Comparison of ENCODE assay signal across 28 mouse cellular contexts in the genomic region with DNA sequence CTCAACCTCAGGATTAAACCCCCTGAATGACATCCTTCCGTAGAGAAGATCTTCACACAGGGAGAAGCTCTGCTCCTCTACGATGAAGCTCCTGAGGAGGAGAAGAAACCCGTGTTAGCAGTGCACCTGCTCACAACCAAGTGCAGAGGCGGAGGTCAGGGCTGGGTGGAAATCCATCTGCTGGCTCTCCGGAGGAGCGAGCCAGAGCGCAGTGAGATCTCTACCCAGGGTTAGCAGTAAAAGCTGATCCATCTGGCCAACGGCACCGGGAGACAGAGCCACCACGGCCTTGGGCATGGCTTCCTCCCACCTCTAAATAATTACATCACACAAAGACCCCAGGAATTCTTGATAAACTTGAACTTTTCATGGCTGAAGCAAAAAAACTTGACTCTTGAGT. TPM values are rescaled to one million over a fixed set of nuclear protein-coding genes. Genes with fewer than 3 reads are reported as not detected.
DNase-seq lines count a peak whose midpoint lies in the region; ATAC-seq and TF ChIP-seq lines count a peak whose summit lies in the region.
"Had no signal": no experiment of that assay in that cellular context is flagged by ENCODE, and none has a peak within 500 bp of the region (broad histone marks: within the 10 kb centered on the region; RNA-seq: fewer than 3 reads in every experiment).

No protein-coding gene starts in this region.

- H3K9ac ChIP-seq in hindbrain, embryonic 15.5 days = no peak overlapping the region
- no peak overlapping the region for H3K9ac ChIP-seq in hindbrain, embryonic 13.5 days
- H3K9ac ChIP-seq: embryonic facial prominence, embryonic 13.5 days; forebrain, embryonic 12.5 days; heart, embryonic 12.5 days; intestine, embryonic 15.5 days; limb, embryonic 12.5 days; liver, embryonic 13.5 days; midbrain, embryonic 12.5 days had no signal

- peaks cover 8% of the 10 kb centered on the region; the same call in 1 of the 2 replicates for H3K4me1 ChIP-seq in hindbrain, embryonic 15.5 days (replicated peaks)
- H3K4me1 ChIP-seq in hindbrain, embryonic 13.5 days (replicated peaks) = peaks cover 16% of the 10 kb centered on the region; the same call in 1 of the 2 replicates
- H3K4me1 ChIP-seq in cerebellum, adult 2 months (ENCODE audit: control insufficient read depth, insufficient read depth, low read length) = peaks cover 12% of the 10 kb centered on the region
- H3K4me1 ChIP-seq: heart, embryonic 12.5 days had no signal

- peaks cover 20% of the 10 kb centered on the region for H3K36me3 ChIP-seq in hindbrain, embryonic 15.5 days
- peaks cover 72% of the 10 kb centered on the region for H3K36me3 ChIP-seq in hindbrain, embryonic 13.5 days

- DNase-seq in cerebellum, adult 11 months = peak; percentile 48
- peak; percentile 58 to 73 for DNase-seq in cerebellum, adult 2 months
- peak; percentile 62 to 69 for DNase-seq in cerebellum, postnatal 25 days
- DNase-seq in spleen, postnatal 36 days (ENCODE audit: low spot score in 2 of 2) = no peak
- DNase-seq in spleen, postnatal 4 days (ENCODE audit: low spot score in 2 of 2) = no peak
- DNase-seq: adrenal gland, adult 8-10 months; embryo, embryonic 11 days; gastrocnemius, postnatal 10 days; heart, adult 18-20 months; heart, postnatal 10 days; kidney, adult 8-10 months; kidney, postnatal 10 days; liver, embryonic 13.5 days; lung, adult 2 months; lung, postnatal 14 days; right cerebral cortex, postnatal 4 days; thymus, adult 18-20 months; thymus, postnatal 4 days had no signal

- TF ChIP-seq POLR2A in cerebellum, adult 2 months (IDR thresholded peaks at IDR 0.05; ENCODE audit: borderline replicate concordance, insufficient read depth, low read length) = no peak

- WGBS in hindbrain, embryonic 15.5 days = 67% methylated on average over 10 of the region's 10 CpGs
- 75% methylated on average over 10 of the region's 10 CpGs for WGBS in hindbrain, embryonic 13.5 days
- WGBS in cerebellum, adult 2 months = 40% methylated on average over 10 of the region's 10 CpGs

- no peaks in the 10 kb centered on the region for H3K27me3 ChIP-seq in hindbrain, embryonic 15.5 days
- no peaks in the 10 kb centered on the region for H3K27me3 ChIP-seq in hindbrain, embryonic 13.5 days
- no peaks in the 10 kb centered on the region for H3K27me3 ChIP-seq in cerebellum, adult 2 months (ENCODE audit: control insufficient read depth, insufficient read depth, low read length)
- H3K27me3 ChIP-seq: embryonic facial prominence, embryonic 13.5 days; forebrain, embryonic 12.5 days; heart, embryonic 12.5 days; intestine, embryonic 15.5 days; limb, embryonic 12.5 days; liver, embryonic 13.5 days; midbrain, embryonic 12.5 days had no signal

- H3K27ac ChIP-seq in hindbrain, embryonic 15.5 days (replicated peaks) = peak overlapping the region; percentile 53; the same call in 1 of the 2 replicates
- no peak overlapping the region for H3K27ac ChIP-seq in hindbrain, embryonic 13.5 days
- H3K27ac ChIP-seq in cerebellum, adult 2 months (ENCODE audit: insufficient read depth, low read length) = peak overlapping the region; percentile 57
- H3K27ac ChIP-seq: embryonic facial prominence, embryonic 13.5 days; forebrain, embryonic 12.5 days; intestine, embryonic 15.5 days; layer of hippocampus, adult 2 months; liver, embryonic 13.5 days; midbrain, embryonic 12.5 days had no signal

- no peak for TF ChIP-seq CTCF in cerebellum, adult 2 months (IDR thresholded peaks at IDR 0.05; ENCODE audit: borderline replicate concordance, insufficient read depth, low read depth, low read length)

- no peak overlapping the region for H3K4me3 ChIP-seq in hindbrain, embryonic 15.5 days
- H3K4me3 ChIP-seq in hindbrain, embryonic 13.5 days = no peak overlapping the region
- no peak overlapping the region for H3K4me3 ChIP-seq in cerebellum, adult 2 months (replicated peaks; ENCODE audit: insufficient read depth, low read depth, low read length)
- H3K4me3 ChIP-seq: embryonic facial prominence, embryonic 13.5 days; erythroblast, embryonic 14.5 days; forebrain, embryonic 12.5 days; heart, embryonic 12.5 days; intestine, embryonic 15.5 days; layer of hippocampus, adult 2 months; limb, embryonic 12.5 days; liver, embryonic 13.5 days; midbrain, embryonic 12.5 days had no signal

- ATAC-seq in hindbrain, embryonic 15.5 days (ENCODE audit: low FRiP score, low read depth) = no peak
- ATAC-seq in hindbrain, embryonic 13.5 days (ENCODE audit: low FRiP score) = no peak
- ATAC-seq: intestine, embryonic 15.5 days had no signal

- no peak overlapping the region for H3K4me2 ChIP-seq in hindbrain, embryonic 15.5 days
- no peak overlapping the region for H3K4me2 ChIP-seq in hindbrain, embryonic 13.5 days
- H3K4me2 ChIP-seq: embryonic facial prominence, embryonic 13.5 days; forebrain, embryonic 12.5 days; heart, embryonic 12.5 days; intestine, embryonic 15.5 days; limb, embryonic 12.5 days; liver, embryonic 13.5 days; midbrain, embryonic 12.5 days had no signal

- no peaks in the 10 kb centered on the region for H3K9me3 ChIP-seq in hindbrain, embryonic 15.5 days
- H3K9me3 ChIP-seq in hindbrain, embryonic 13.5 days = no peaks in the 10 kb centered on the region
- H3K9me3 ChIP-seq: embryonic facial prominence, embryonic 13.5 days; forebrain, embryonic 12.5 days; heart, embryonic 12.5 days; intestine, embryonic 15.5 days; limb, embryonic 12.5 days; liver, embryonic 13.5 days; midbrain, embryonic 12.5 days had no signal

RNA-seq across cellular contexts. Expression of a gene that starts 7.2 kb away (rescaled TPM):
- 31.4 and 32.0 TPM in 2 replicates for polyA plus RNA-seq in hindbrain, embryonic 15.5 days (2015; fragmentation: Nextera tagmentation; extraction: Ambion mirVana)
- 36.4 and 37.5 TPM in 2 replicates for polyA plus RNA-seq in hindbrain, embryonic 13.5 days (2015; fragmentation: Nextera tagmentation; extraction: Ambion mirVana)
- 24.7 and 26.2 TPM in 2 replicates for polyA plus RNA-seq in cerebellum, adult 2 months (2012; rRNA removed)

Comparison
In these comparisons a context has a peak if more than half of its experiments do, and no peak if none do; other contexts are left out.
1. DNase-seq: peak in cerebellum, adult 11 months (single experiment), cerebellum, adult 2 months (2 of 2) and cerebellum, postnatal 25 days (2 of 2); none in spleen, postnatal 36 days (0 of 2) and spleen, postnatal 4 days (0 of 2).